Mouse (Mus musculus): Measurements from ENCODE around the gene Metap1d.

The Metap1d gene

GRCm38 (mm10) chr2:71528014-71528713 is 75.1 kb downstream of the Metap1d start, which contains the start of gene Dlx1:
Gene Dlx1, plus strand, starts transcription at chr2:71528113.
- DNase-seq: no peak

DNA sequence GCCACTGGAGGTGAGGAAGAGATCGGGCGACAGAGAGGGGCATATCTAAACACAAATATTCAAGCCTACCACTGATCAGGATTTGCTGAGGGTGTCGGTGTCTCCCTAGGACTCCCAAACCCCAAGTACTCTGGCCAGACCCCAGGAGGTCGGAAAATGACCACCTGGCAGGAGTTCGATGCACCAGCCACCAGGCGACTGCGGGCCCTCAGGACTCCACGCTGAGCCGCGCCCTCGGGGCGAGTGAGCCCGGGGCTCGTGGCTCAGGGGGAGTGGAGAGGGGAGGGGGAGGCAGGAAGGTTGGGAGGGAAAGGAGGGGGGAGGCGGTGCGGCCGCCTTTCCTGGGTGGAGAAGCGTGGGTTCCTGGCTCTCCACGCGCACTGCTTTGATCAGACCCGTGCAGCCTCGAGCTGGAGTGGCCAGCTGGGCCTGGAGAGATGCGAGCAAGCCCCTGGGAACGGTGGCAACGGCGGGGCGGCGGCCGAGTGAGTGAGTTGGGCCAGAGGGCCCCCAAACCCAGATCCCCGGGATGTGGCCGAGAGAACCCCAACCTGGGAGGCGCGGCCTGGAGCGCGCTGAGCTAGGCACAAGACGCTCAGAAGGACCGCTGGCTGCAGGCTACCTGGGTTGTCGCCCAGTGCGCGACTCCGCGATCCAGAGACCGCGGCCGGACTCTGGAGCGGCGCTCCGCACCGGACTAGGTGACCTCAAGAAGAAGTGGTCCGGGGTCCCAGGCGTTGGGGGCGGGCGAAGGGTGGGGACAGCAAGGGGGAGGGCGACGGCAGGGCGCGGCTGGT is 75.8 kb downstream of the Metap1d start:
- DNase-seq: no peak

DNA sequence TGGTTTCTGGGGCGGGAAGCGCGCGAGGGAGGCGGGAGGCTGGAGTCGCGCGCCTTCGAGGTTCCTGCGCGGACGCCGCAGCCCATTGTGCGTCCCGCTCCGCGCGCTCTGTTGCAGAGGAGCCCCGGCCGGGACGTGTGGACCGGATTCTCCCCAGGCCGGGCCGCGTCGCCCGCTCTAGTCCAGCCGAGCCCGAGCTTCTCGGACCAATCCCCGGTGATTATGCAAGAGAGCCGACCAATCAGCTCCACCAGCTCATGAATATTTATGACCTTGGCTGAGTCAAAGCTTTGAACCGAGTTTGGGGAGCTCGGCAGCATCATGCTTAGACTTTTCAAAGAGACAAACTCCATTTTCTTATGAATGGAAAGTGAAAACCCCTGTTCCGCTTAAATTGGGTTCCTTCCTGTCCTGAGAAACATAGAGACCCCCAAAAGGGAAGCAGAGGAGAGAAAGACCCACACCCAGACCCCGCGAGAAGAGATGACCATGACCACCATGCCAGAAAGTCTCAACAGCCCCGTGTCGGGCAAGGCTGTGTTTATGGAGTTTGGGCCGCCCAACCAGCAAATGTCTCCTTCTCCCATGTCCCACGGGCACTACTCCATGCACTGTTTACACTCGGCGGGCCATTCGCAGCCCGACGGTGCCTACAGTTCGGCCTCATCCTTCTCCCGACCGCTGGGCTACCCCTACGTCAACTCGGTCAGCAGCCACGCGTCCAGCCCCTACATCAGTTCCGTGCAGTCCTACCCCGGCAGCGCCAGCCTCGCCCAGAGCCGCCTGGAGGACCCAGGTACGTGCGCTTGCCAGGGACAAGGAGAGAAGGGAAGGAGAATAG is 76.7 kb downstream of the Metap1d start:
- DNase-seq: no peak

GRCm38 (mm10) chr2:71530391-71531123 is 77.5 kb downstream of the Metap1d start:
- DNase-seq: no peak

DNA sequence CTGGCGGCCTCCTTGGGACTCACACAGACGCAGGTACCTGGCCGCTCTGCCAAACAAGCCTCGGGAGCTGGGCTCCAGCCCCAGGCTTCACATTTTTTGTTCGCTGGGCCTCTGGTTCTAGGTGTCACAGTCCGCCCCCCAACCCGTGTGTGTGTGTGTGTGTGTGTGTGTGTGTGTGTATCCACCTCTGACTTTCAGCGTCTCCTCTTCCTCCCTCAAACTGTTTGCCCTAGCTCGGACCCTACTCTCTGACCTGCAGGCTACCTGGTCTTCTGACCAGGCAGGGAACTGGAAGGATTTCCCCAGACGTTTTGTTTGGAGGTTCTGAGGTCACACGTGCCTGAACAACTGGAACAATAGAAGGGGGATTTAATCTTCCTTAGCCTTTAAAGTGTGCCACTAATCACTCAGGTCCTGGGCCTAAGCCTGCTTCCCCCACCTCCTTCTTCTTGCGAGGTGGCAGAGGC is 78.1 kb downstream of the Metap1d start:
- DNase-seq: no peak

DNA sequence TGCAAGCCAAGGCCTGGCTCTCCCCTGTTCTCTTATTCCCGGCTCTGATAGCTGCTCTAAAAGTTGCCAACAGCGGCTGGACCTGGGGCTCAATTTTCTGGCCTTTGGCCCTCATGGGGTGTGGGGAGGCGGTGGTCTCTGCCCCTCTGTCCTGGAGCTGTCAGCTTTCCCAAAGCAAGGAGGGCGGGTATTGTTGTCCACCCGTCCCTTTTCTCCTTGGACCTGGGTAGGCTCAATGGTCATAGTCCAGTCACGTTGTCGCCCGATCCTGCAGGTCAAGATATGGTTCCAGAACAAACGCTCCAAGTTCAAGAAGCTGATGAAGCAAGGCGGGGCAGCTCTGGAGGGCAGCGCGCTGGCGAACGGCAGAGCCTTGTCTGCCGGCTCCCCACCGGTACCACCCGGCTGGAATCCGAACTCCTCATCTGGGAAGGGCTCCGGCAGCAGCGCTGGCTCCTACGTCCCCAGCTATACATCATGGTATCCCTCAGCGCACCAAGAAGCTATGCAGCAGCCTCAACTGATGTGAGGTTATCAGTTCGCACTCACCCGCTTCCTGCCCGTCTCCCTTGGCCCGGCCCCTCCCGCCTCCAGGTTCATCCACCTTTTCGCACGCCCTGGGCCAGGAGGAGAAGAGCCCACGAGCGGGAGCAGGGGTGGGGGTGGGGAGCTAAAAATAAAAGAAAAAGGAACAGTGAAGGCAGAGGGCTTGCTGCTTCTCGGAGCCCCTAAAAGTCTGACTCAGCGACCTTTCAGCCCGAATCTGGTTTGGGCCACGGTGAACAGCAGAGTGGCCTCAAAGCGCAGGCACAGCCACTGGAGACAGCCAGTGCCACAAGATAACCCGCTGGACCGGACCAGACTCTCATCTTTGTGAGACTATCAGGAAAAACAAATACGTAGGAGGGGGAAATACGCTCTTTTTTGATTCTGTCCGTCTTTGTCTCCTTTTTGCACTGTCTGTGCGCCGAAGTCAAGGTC is 79.2 kb downstream of the Metap1d start:
- DNase-seq: no peak

DNA sequence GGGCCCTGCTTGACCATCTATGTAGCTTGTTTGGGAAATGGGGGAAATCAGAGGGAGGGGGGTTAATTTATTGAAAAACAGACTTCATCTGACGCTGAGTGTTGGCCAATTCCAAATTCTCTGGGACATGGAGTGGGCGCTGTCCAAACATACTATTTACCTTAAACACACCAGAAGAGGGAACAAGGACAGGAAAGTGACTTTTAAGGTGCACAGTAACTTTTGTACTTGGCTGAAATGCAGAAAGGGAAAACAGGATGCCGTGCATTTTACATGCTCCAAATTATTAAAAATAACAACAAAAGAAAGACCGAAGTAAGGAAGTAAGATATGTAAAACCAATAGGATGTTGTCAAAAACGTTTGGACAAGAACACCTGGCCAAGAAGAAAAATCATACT is 80.0 kb downstream of the Metap1d start:
- DNase-seq: no peak

GRCm38 (mm10) chr2:71534242-71535052 is 81.4 kb downstream of the Metap1d start:
- no peak for DNase-seq

- DNase-seq: no peak
These were observed 87.7 kb downstream of the Metap1d start for GRCm38 (mm10) chr2:71540611-71541417.

- DNase-seq: no peak
These were observed 88.5 kb downstream of the Metap1d start for GRCm38 (mm10) chr2:71541418-71542226.

- no peak for DNase-seq
These were observed 89.2 kb downstream of the Metap1d start for GRCm38 (mm10) chr2:71542227-71542815.

DNA sequence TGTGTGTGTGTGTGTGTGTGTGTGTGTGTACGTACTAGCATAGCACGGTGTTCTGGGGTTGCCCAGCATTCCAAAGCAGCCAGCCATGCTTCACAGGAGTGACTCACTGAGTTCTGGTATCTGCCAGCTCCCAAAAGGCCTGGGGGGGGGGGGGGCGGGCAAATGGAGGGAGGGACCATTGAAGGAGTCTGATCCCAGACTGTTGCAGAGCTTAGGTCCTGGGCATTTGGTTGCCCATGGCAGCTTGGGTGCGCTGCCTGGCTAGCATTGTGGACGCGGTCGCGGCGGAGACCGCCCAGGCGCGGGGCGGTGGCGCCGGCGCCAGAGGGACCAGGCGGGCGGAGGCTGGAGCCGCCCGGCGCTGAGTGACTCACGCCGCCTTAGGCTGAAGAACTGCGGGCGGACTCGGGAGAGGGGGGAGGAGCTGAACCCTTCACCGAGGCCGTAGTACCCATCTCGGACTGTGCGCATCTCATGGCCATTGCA is 89.8 kb downstream of the Metap1d start:
- DNase-seq: no peak

DNA sequence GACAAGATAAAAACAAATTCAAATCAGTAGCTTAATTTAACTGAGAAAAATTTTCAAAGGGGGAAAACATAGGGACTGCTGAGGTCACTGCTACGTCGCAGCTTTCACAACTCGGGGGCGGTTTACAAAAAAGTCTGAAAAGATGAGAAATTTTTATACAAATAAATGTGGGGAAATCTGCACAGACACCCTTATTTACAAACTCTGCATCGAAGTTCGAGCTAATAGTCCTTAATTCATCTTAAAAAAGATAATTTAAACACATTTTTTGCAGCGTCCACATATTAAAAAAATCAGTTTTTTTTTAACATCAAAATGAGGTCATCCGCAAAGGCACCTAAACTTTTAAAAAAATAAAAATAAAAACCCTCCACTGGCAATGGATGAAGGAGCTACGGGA is 90.5 kb downstream of the Metap1d start:
- DNase-seq: no peak

DNA sequence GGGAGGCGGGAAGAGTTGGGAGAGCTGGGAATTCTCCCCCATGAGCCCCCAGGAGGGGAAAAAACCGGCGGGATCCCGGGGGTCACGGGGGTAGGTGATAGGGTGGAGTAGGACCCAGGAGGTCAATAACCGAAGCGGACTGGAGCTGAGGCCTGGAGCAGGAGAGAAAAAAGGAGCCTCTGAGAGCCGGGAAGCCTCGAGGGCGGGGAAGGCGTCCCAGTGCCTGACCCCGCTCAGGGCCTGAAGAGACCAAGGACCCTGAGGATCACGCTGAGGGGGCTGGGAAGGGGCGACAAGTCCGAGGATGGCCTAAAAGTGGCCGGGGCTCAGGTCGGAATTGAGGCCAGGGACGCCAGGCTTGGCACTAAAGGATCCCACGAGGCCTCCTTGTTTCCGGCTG is 90.9 kb downstream of the Metap1d start:
- no peak for DNase-seq

GRCm38 (mm10) chr2:71544391-71545285 is 91.6 kb downstream of the Metap1d start:
- DNase-seq: no peak

DNA sequence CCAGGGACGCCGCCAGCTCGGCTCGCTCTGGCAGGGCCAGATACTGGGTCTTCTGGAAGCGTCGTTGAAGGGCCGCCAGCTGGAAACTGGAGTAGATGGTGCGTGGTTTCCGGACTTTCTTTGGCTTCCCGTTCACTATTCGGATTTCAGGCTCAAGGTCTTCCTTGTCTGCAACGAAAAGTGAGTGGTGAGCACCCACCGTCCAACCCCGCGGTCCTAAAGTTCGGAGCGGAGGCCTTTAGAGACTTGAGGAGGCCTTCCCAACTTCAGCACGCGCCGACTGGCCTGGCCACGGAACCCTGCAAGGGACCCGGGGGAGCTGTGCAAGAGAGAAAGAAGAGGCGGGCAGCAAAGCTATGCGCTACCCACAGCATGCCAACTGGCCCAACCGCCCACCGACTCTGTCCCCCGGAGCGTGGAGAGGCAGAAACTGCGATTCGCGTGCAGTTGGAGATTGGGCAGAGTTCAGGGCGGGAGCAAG is 92.4 kb downstream of the Metap1d start:
- no peak for DNase-seq

Measured in cerebellum, adult 11-12 months (tissue).